Mouse (Mus musculus) T-helper 17 cell (primary cell): ENCODE data around the gene Ascc1.

Experiments
- in situ Hi-C, 2 experiments: fragments of 300-600 bp; cut with MboI, MseI; formaldehyde crosslinking; loops; 1 replicate in 1 of 2; 2 replicates in 1 of 2; pipeline ENCODE4 v1.15.1; 2025; ENCODE audit warnings: high pct_unique_total_duplicates in 2 of 2

Gene Ascc1

DNA sequence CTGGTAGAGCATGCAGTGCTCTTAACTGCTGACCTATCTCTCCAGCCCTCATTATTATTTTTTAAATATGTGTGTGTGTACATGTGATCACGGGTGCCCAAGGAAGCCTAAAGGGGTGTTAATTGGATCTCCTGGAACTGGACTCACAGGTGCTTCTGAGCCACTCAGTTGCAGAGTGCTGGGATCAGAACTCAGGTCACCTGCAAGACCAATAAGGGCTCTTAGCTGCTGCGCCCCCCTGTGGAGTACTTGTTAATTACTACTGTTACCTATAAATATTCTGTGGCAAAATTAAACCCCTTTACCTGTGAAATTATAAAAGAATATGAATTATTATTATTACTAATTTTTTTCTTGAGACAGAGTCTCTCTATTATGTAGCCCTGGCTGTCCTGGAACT lies 2.7 kb downstream of the Ascc1 start:
- in situ Hi-C loops = no loop called here

DNA sequence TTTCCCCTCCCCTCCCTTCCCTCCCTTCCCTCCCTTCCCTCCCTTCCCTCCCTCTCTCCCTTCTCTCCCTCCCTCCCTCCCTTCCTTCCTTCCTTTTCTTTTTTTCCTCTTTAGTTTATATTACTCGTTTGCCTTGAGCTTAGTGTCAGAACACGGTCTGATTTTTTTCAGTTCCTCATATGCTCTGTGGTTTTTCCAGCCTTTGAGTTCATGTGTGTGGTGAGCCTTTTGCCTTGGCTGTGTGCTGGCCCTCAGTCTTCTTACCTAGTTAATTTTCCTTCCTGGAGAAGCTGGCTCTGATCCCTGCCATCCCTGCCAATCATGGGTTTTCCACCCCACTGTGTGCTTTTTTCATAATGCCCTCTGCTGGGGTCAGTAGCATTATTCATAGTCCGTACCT lies 6.5 kb downstream of the Ascc1 start:
- in situ Hi-C loops = no loop called here

DNA sequence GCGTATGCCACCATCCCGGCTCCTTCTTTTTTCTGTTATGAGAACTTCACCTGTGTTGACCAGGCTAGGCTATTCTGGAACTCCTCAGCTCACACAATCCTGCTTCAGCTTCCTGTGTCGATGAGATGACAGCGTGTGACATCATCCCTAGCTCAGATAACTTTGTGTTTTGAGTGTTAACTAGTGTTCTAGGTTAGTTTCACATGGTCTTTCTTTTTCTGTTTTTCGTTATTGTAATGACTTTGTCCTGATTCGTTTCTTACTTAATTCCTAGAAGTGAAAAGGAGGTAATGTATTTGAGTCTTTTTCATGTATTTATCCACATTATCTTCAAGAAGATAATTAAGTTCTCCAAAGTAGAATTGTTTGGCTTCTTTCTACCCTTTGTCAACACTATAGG lies 13.6 kb downstream of the Ascc1 start:
- in situ Hi-C loops = no loop called here

GRCm38 (mm10) chr10:60019299-60019698 lies 16.7 kb downstream of the Ascc1 start:
- in situ Hi-C loops = no loop called here

DNA sequence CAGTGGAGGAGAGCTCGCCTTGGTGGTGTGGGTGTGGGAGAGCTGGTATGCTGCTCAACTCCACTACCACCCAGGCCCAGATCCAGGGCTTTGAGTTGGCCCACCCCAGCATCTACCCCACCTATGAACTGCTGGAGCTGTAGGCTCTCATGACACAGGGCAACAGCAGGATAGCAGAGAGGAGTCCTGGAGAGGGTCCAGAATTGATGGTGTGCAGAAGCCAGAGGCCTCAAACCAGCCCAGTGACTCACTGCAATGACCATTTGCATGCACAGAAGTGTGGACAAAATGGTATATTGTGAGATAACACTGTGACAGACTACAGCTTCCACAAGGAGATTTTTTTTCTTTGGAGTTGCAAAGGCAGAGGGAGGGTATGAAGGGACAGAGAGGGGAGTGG lies 21.1 kb downstream of the Ascc1 start:
- in situ Hi-C loops = loop anchor here in 1 of 2 experiments (5.0 kb wide), 1 partner anchor 44 kb away; no protein-coding TSS in a partner anchor

- in situ Hi-C loops = no loop called here
Measured at GRCm38 (mm10) chr10:60026759-60027395, 24.3 kb downstream of the Ascc1 start.

- in situ Hi-C loops = no loop called here
Measured at GRCm38 (mm10) chr10:60027619-60028084, 25.0 kb downstream of the Ascc1 start.

DNA sequence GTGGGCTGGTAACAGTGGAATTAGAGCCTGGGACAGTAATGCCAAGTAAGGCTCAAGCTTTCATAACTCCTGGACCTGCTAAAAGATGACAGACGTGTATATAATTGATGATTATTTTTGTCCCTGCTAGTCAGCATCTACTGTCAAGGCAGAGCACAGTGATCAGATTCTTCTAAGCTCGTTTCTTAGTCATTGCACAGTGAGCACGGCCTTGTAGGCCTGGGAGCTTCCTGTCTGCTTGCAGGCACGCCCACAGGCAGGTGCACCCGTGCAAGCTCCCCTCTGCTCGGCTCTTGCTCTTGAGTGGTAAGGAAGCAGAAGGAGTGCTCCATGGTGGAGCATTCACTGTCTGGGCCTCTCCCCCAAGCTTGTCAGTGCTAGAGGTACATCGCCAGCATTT lies 25.6 kb downstream of the Ascc1 start:
- in situ Hi-C loops = no loop called here

GRCm38 (mm10) chr10:60028979-60029378 lies 26.4 kb downstream of the Ascc1 start:
- in situ Hi-C loops = no loop called here

- in situ Hi-C loops = no loop called here
Measured at GRCm38 (mm10) chr10:60029387-60029786, 26.8 kb downstream of the Ascc1 start.

- in situ Hi-C loops = no loop called here
Measured at GRCm38 (mm10) chr10:60031562-60031961, 29.0 kb downstream of the Ascc1 start.

DNA sequence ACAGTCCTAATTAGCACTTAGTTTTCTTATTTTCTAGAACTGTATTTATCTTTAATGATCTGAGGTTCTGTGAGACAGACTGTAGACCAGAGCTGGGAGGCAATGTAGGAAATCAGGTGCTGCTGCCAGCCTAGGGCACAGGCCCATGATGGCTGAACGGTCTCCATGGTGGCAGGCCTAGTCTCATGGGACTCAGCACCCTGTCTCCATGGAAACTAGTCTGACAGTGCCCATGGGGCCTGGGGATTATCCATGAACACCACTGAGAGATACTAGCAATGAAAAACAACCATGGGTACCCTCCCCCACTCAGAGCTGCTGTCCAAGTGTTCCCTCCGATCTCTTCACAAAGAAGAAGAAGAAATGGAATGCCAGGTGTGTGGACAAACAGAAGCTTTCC lies 29.4 kb downstream of the Ascc1 start:
- in situ Hi-C loops = no loop called here

- in situ Hi-C loops = no loop called here
Measured at GRCm38 (mm10) chr10:60032622-60033021, 30.0 kb downstream of the Ascc1 start.

DNA sequence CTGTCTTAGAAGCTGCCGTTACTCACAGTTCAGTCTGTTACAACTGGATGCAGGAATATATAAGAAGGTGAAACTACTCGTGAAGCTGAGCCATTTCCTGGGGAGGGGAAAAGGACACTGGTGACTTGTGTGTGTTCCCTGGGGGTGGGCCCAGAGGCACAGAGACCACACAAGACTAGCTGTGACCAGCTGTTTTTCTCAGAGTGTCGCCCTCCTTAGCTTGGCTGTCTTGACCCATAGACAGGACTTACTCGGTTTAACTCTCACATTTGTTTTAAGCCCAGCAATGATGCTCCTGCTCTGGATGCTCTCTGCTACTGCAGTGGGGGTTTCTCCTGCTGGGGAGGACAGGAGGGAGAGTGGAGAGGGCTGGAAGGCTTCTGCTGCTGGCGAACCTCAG lies 30.5 kb downstream of the Ascc1 start:
- in situ Hi-C loops = no loop called here

GRCm38 (mm10) chr10:60034621-60035020 lies 32.0 kb downstream of the Ascc1 start:
- in situ Hi-C loops = no loop called here

GRCm38 (mm10) chr10:60035744-60036143 lies 33.1 kb downstream of the Ascc1 start:
- in situ Hi-C loops = no loop called here

- in situ Hi-C loops = no loop called here
Measured at GRCm38 (mm10) chr10:60042350-60042922, 39.8 kb downstream of the Ascc1 start.

DNA sequence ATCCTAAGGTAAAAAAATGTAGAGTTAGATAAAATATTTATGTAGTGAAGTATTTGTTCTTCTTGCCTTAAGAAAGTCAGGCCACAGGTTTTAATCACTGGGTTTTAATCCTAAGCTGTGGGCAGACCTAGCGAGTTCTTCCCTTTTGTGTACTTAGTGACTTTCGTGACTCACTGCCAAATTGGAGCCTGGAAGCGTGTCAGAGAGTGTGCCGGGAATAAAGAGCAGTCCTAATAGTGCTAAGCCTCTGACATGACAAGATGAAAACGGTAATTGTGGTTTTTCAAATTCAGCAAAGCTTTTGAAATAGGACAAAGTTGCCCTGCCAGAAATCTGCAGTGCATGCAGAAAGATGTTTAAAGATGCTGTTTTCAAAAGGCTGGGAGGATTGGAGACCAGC lies 44.1 kb downstream of the Ascc1 start:
- in situ Hi-C loops = no loop called here

DNA sequence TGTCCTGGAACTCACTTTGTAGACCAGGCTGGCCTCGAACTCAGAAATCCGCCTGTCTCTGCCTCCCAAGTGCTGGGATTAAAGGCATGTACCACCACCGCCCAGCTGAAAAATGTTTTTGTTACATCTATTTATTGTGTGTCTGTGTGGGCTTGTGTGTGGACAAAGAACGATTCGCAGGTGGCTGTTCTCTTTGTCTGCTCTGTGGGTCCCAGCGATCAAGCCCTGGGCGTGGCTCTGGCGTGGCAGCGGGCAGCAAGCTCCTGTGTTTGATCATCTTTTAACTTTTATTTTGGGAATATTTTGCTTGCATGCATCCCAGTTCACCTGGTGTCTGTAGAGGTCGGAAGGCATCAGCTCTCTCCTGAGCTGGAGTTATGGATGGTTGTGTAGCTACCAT lies 48.0 kb downstream of the Ascc1 start:
- in situ Hi-C loops = loop anchor here in 1 of 2 experiments (10.0 kb wide), 1 partner anchor 886 kb away; no protein-coding TSS in a partner anchor

GRCm38 (mm10) chr10:60053073-60053472 lies 50.5 kb downstream of the Ascc1 start:
- in situ Hi-C loops = loop anchor here in 1 of 2 experiments (10.0 kb wide), 1 partner anchor 888 kb away; no protein-coding TSS in a partner anchor

GRCm38 (mm10) chr10:60062173-60062572 lies 59.6 kb downstream of the Ascc1 start:
- in situ Hi-C loops = no loop called here

GRCm38 (mm10) chr10:60062931-60063330 lies 60.3 kb downstream of the Ascc1 start:
- in situ Hi-C loops = no loop called here

- in situ Hi-C loops = loop anchor here in 1 of 2 experiments (5.0 kb wide), 2 partner anchors 44 to 179 kb away; no protein-coding TSS in a partner anchor
Measured at GRCm38 (mm10) chr10:60066524-60066923, 63.9 kb downstream of the Ascc1 start.
